Mouse (Mus musculus) ES-E14 (cell line): ENCODE data around the gene Tmem255a.

Experiments used
- CHD2 ChIP-seq: IDR thresholded peaks from 2 replicates; pipeline ENCODE4 v1.6.1; 2014; ENCODE audit warnings: mild to moderate bottlenecking, low read depth, low read length, inconsistent platforms
- HCFC1 ChIP-seq: IDR thresholded peaks from 2 replicates; pipeline ENCODE4 v1.6.1; 2012; ENCODE audit warnings: low read length, inconsistent platforms, borderline replicate concordance; ENCODE audit not compliant: insufficient read depth
- MAFK ChIP-seq: IDR thresholded peaks from 2 replicates; pipeline ENCODE4 v1.6.1; 2014; ENCODE audit warnings: mild to moderate bottlenecking, low read depth, low read length, inconsistent platforms; ENCODE audit not compliant: insufficient read depth
- ZC3H11A ChIP-seq: IDR thresholded peaks from 2 replicates; pipeline ENCODE4 v1.6.1; 2012; ENCODE audit warnings: low read depth, mild to moderate bottlenecking, inconsistent platforms, low read length, borderline replicate concordance
- ZNF384 ChIP-seq: IDR thresholded peaks from 2 replicates; pipeline ENCODE4 v1.6.1; 2012; ENCODE audit warnings: low read depth, low read length, inconsistent platforms

- TF ChIP-seq MAFK = no peak
- no peak for TF ChIP-seq ZNF384
- TF ChIP-seq ZC3H11A = no peak
- no peak for TF ChIP-seq HCFC1
- TF ChIP-seq CHD2 = no peak
Observed at GRCm38 (mm10) chrX:38247108-38247507, 5.1 kb downstream of the Tmem255a start.
